Mouse (Mus musculus) heart, postnatal 10 days (tissue): ENCODE measurements around the gene G6pc. TPM values are rescaled to one million over a fixed set of nuclear protein-coding genes. Genes with fewer than 3 reads are reported as not detected.

Experiments used
- DNase-seq, 2 experiments: peaks; one replicate each; pipeline ENCODE4 v3.0.0; 2021
- intact Hi-C: fragments of 180-260 bp; cut with DNase I; formaldehyde crosslinking; loops from one replicate; pipeline ENCODE4 v1.15.1; 2025
- microRNA-seq, 2 experiments: library from miRNA; unstranded; fragments of <30 nt; microRNA quantifications; one replicate each; pipeline ENCODE4 v1.2.0; 2022
- total RNA-seq, 2 experiments: library from RNA; stranded (reverse); gene quantifications; 2 replicates each; pipeline ENCODE4 v1.2.3; 2021

Gene G6pc
- total RNA-seq, 2 experiments from 2014 or later, result not detected

DNA sequence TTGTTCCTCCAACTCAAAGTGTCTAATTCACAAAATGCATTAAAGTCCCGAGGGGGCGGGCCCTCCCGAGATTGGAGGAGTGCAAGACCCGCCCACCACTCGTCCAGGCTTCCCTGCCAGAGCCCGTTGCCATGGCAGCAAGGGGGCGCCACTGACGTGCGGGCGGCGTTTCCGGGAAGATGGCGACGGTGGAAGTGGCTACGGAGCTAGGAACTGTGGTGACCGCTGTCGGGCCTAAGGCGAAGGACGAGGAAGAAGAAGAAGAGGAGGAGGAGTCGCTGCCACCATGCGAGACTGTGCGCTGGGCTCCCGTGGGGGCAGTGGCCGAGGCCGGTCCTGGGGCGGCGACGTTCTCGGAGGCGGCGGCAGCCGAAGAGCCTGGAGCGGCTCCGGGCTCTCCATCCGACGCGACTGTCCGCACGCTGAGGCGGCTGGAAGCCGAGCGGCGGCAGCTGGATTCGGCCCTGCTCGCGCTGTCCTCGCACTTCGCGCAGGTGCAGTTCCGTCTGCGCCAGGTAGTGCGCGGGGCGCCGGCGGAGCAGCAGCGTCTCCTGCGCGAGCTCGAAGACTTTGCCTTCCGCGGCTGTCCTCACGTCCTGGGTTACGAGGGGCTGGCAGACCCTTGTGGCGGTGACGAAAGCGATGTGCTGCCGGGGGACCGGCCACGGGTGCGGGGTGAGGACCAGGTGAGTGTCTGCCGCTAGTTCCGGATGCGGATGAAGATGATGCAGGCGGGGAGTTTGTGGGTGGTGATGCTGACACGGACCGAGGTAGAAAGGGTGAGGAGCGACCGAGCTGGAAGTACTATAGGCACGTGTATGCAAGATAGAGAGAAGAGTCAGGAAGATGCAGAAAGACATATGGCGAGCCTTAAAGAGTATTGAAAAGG, 57.8 kb downstream of the G6pc start, which contains the start of the genes Rundc1 and Ptges3l:
Rundc1 (plus strand) TSS at position 161 of the 889 bp plus-strand sequence.
Ptges3l (minus strand) TSS at position 409 of the 889 bp plus-strand sequence.
- DNase-seq, result peak; percentile 99
- intact Hi-C loops, result no loop called here

DNA sequence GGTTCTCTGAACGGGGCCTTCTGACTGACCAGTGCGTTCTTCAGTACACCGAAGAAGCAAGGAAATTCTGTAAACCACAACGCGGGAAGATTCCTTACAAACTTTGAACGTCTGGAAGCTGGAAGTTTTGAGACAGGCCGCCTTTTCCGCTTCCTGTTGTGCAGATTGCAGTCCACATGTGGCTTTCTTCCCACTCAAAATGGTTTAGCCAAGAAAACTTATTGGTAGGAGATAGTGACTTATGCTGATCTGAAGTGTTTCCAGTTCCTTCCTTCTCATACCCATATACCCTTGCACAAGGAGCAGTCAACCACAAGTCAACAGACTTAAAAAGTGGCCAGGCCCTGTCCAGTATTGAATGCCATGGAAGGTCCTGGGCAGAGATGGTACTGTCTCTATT, 58.8 kb downstream of the G6pc start:
- intact Hi-C loops, result no loop called here
- no peak for DNase-seq

Small RNA genes lying within 50 kb of the gene (microRNA-seq; reads per million reads assigned to microRNA genes)
- gene Gm25593, result 0 reads per million in 2 experiments
- gene Mir6929, result 2.6 to 3.1 reads per million in 2 experiments

Other genes starting within 250 kb of the G6pc start
- 10 to 100 TPM; 37.6 to 41.6 TPM for gene Retreg3, start 247.7 kb upstream of the G6pc start, total RNA-seq
- gene Tubg1, start 247.6 kb upstream of the G6pc start, total RNA-seq, result 10 to 100 TPM; 27.0 to 31.1 TPM
- gene Tubg2, start 211.7 kb upstream of the G6pc start, total RNA-seq, result 1 to 10 TPM; 3.4 to 3.5 TPM
- 1 to 10 TPM; 1.8 to 2.1 TPM for gene Cntnap1, start 197.0 kb upstream of the G6pc start, total RNA-seq
- gene Plekhh3, start 196.2 kb upstream of the G6pc start, total RNA-seq, result 10 to 100 TPM; 23.6 to 28.3 TPM
- gene Ccr10, start 192.1 kb upstream of the G6pc start, total RNA-seq, result under 1 TPM; 0.14 to 0.20 TPM
- gene Ezh1, start 141.1 kb upstream of the G6pc start, total RNA-seq, result 10 to 100 TPM; 20.5 to 22.5 TPM
- gene Ramp2, start 121.5 kb upstream of the G6pc start, total RNA-seq, result 100 to 1,000 TPM; 146 to 180 TPM
- 100 to 1,000 TPM in 1 of 2 experiments, 10 to 100 TPM in 1; 97.5 to 111 TPM for gene Vps25, start 113.9 kb upstream of the G6pc start, total RNA-seq
- 1 to 10 TPM; 5.7 to 7.6 TPM for gene Wnk4, start 107.0 kb upstream of the G6pc start, total RNA-seq
- under 1 TPM; 0.14 to 0.57 TPM for gene Cntd1, start 88.5 kb upstream of the G6pc start, total RNA-seq
- gene Coa3, start 88.4 kb upstream of the G6pc start, total RNA-seq, result 10 to 100 TPM; 84.2 to 92.6 TPM
- 100 to 1,000 TPM in 1 of 2 experiments, 10 to 100 TPM in 1; 94.3 to 109 TPM for gene Becn1, start 65.3 kb upstream of the G6pc start, total RNA-seq
- 10 to 100 TPM; 74.9 to 90.0 TPM for gene Psme3, start 51.3 kb upstream of the G6pc start, total RNA-seq
- gene Aoc2, start 42.5 kb upstream of the G6pc start, total RNA-seq, result 1 to 10 TPM; 2.5 to 3.1 TPM
- gene Aoc3, start 37.0 kb upstream of the G6pc start, total RNA-seq, result 10 to 100 TPM; 39.0 to 49.9 TPM
- 10 to 100 TPM; 17.9 to 19.2 TPM for gene Aarsd1, start 50.1 kb downstream of the G6pc start, total RNA-seq
- 1 to 10 TPM; 4.3 to 6.1 TPM for gene Gm27029, start 57.2 kb downstream of the G6pc start, total RNA-seq
- 10 to 100 TPM; 11.1 to 12.4 TPM for gene Rundc1, start 57.5 kb downstream of the G6pc start, total RNA-seq
- gene Ptges3l, start 57.8 kb downstream of the G6pc start, total RNA-seq, result 10 to 100 TPM; 37.4 to 39.7 TPM
- gene Rpl27, start 74.7 kb downstream of the G6pc start, total RNA-seq, result 10 to 100 TPM; 63.3 to 68.3 TPM
- 10 to 100 TPM; 12.9 to 13.7 TPM for gene Ifi35, start 80.8 kb downstream of the G6pc start, total RNA-seq
- gene Rnd2, start 97.4 kb downstream of the G6pc start, total RNA-seq, result 1 to 10 TPM; 6.5 to 8.4 TPM
- 10 to 100 TPM; 50.1 to 50.4 TPM for gene Vat1, start 98.7 kb downstream of the G6pc start, total RNA-seq
- 1 to 10 TPM; 2.8 to 4.7 TPM for gene Brca1, start 184.4 kb downstream of the G6pc start, total RNA-seq
- gene Nbr1, start 184.6 kb downstream of the G6pc start, total RNA-seq, result 100 to 1,000 TPM; 100 TPM
- gene Tmem106a, start 214.7 kb downstream of the G6pc start, total RNA-seq, result 1 to 10 TPM; 3.1 to 4.2 TPM
- not detected for gene Gm11634, start 231.7 kb downstream of the G6pc start, total RNA-seq